Mouse (Mus musculus) kidney, adult 10 weeks (tissue): ENCODE measurements around the gene Msx1. TPM values are rescaled to one million over a fixed set of nuclear protein-coding genes. Genes with fewer than 3 reads are reported as not detected.

Source experiments
- polyA plus RNA-seq: library from polyadenylated mRNA; stranded (reverse); fragments of 350-450 nt; fragmentation: Illumina TruSeq; extraction: RNeasy Lipid Tissue Mini Kit (QIAGEN cat#74804); gene quantifications from one replicate; pipeline ENCODE4 v1.2.3, GENCODE M21; 2014; ENCODE audit warnings: low read depth, low replicate concordance

The Msx1 gene
- polyA plus RNA-seq: 0.28 TPM

DNA sequence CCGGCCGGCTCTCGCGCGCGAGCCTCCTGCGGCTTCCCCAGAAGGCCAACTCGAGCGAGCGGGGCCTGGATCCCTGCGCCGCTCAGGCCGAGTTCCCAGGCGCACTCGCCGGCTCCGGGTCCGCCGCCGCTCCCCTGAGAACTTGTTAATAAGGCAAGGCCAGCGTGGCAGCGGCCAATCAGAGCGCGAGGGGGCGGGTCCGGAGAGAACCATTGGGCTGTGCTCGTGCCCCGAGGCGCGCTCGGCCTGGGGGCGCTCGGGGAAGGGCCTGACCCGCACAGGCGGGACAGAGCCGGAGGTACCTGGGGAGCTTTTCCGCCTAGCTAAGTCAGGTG is at the start of gene Msx1:
TSS of gene Msx1 (minus strand) at position 123 of the 335 bp plus-strand sequence.

Other genes starting within 250 kb of the Msx1 start
- gene Stk32b, start 107.4 kb downstream of the Msx1 start, polyA plus RNA-seq: 12.3 TPM
- gene Cytl1, start 89.1 kb downstream of the Msx1 start, polyA plus RNA-seq: 1.9 TPM
- gene Stx18, start 214.2 kb upstream of the Msx1 start, polyA plus RNA-seq: 88.3 TPM